Mouse (Mus musculus) adrenal gland, adult 2 months (tissue): ENCODE results near the gene Fam84a. TPM values are rescaled to one million over a fixed set of nuclear protein-coding genes. Genes with fewer than 3 reads are reported as not detected.

ENCODE experiments used
- DNase-seq: peaks from one replicate; pipeline ENCODE4 v3.0.0; 2021
- long read RNA-seq: library from polyadenylated mRNA; stranded (forward); transcript quantifications from one replicate; pipeline ENCODE4 v2.0.0, GENCODE M21; 2021
- polyA plus RNA-seq: library from polyadenylated mRNA; depleted of rRNA; stranded (reverse); fragments of >200 nt; gene quantifications from 2 replicates; pipeline ENCODE4 v1.2.3, GENCODE M21; 2012; rRNA removed
- total RNA-seq, 2 experiments: library from RNA; stranded (reverse); gene quantifications; 2 replicates each; pipeline ENCODE4 v1.2.3; 2021

The Fam84a gene
- 10 to 100 TPM in 1 of 2 experiments, 1 to 10 TPM in 1; 2.0 to 12.9 TPM for total RNA-seq
- polyA plus RNA-seq, result 9.2 and 15.0 TPM in 2 replicates
- long read RNA-seq, full-length matches to known transcripts, result 1 of 1 reads
- long read RNA-seq, partial matches to known transcripts, result 0 of 1 reads
- long read RNA-seq, other reads (novel, unspliced or antisense), result 0 of 1 reads

GRCm38 (mm10) chr12:14151921-14152320 is at the start of gene Fam84a:
Fam84a (minus strand) TSS chr12:14152054.
- DNase-seq, result peak; percentile 96

GRCm38 (mm10) chr12:14195479-14195878 is 43.6 kb upstream of the Fam84a start:
- DNase-seq, result no peak

GRCm38 (mm10) chr12:14186689-14187195 is 34.9 kb upstream of the Fam84a start:
- DNase-seq, result no peak

- peak; percentile 76 for DNase-seq
Observed at GRCm38 (mm10) chr12:14165713-14166112, 13.9 kb upstream of the Fam84a start.

GRCm38 (mm10) chr12:14164936-14165335 is 13.1 kb upstream of the Fam84a start:
- DNase-seq, result no peak

- DNase-seq, result peak; percentile 56
Observed at GRCm38 (mm10) chr12:14152426-14152825, 572 bp upstream of the Fam84a start.

GRCm38 (mm10) chr12:14150936-14151631 is 770 bp downstream of the Fam84a start:
- DNase-seq, result peak; percentile 31

- peak; percentile 52 for DNase-seq
Observed at GRCm38 (mm10) chr12:14150568-14150909, 1.3 kb downstream of the Fam84a start.

GRCm38 (mm10) chr12:14149843-14150567 is 1.8 kb downstream of the Fam84a start:
- peak; percentile 90 for DNase-seq

- DNase-seq, result no peak
Observed at GRCm38 (mm10) chr12:14149022-14149842, 2.6 kb downstream of the Fam84a start.

GRCm38 (mm10) chr12:14137046-14137445 is 14.8 kb downstream of the Fam84a start:
- peak; percentile 51 for DNase-seq

- no peak for DNase-seq
Observed at GRCm38 (mm10) chr12:14114730-14115129, 37.1 kb downstream of the Fam84a start.

- no peak for DNase-seq
Observed at GRCm38 (mm10) chr12:14096944-14097343, 54.9 kb downstream of the Fam84a start.
